ENCODE assay signal across 8 mouse cellular contexts in the genomic region with DNA sequence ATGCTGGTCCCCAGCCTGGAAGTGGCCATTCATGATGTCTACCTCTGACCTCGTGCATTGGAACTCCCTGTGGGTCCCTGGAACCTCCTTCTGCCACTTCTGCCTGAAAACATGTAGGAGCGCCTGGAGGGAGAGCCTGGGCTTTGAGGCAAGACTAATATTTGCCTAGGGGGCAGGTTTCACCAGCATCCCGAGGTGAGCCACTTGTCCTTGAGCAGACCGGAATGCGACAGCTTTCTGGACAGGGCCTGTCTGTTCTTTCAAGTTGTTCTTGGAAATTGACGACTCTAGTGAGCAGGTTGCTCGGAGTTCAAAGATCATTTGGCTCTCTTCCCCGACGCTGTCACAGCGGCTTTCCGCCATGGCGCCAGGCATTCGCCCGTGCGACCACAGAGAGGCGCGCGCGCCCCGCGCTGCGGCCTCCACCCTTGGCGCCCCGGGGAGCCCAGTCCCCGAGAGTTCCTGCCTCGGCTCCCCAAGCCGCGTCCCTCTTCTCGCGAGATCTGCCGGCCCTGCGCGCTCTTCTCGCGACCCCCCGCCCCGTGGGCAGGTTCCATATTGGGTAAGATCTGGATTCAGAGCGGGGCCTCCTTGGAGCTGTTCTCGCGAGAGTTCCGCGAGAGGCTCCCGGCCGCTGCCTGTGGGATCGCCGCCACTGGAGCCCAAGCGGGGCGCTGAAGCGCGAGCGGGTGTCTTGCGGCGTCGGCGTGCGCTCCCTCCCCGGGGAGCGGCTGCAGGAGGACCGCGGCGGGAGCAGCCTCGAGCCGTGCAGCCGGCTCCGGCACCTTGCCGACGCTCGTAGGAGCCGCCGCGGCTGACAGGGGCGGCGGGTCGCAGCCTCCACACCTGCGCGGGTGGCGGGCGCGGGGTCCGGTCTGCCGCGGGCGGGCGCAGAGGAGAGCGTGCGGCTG. TPM values are rescaled to one million over a fixed set of nuclear protein-coding genes. Genes with fewer than 3 reads are reported as not detected.
DNase-seq lines count a peak whose midpoint lies in the region; ATAC-seq and TF ChIP-seq lines count a peak whose summit lies in the region.

A gene (plus strand): TSS at position 554 of the 911 bp plus-strand sequence.

- H3K4me3 ChIP-seq in E14TG2a.4 (replicated peaks; ENCODE audit: low read length), result peak within 1 kb of the TSS; percentile 98
- H3K4me3 ChIP-seq in forebrain, embryonic 13.5 days, result peak within 1 kb of the TSS; percentile 99
- peak within 1 kb of the TSS; percentile 88 for H3K4me3 ChIP-seq in liver, postnatal 0 days (ENCODE audit: low read depth, low read length)
- peak within 1 kb of the TSS; percentile 98 for H3K4me3 ChIP-seq in neural tube, embryonic 14.5 days (ENCODE audit: low read depth, low read length)

- peaks cover 23% of the 10 kb centered on the region for H3K36me3 ChIP-seq in E14TG2a.4 (ENCODE audit: insufficient read depth, low read length)
- no peaks in the 10 kb centered on the region for H3K36me3 ChIP-seq in forebrain, embryonic 13.5 days (ENCODE audit: poor library complexity, severe bottlenecking)
- H3K36me3 ChIP-seq in liver, postnatal 0 days (replicated peaks; ENCODE audit: insufficient read depth, low read length), result peaks cover 3% of the 10 kb centered on the region; the same call in 1 of the 2 replicates
- no peaks in the 10 kb centered on the region for H3K36me3 ChIP-seq in neural tube, embryonic 14.5 days (ENCODE audit: control insufficient read depth, insufficient read depth, low read length)

- H3K9me3 ChIP-seq in E14TG2a.4 (ENCODE audit: low read length), result no peaks in the 10 kb centered on the region
- H3K9me3 ChIP-seq in forebrain, embryonic 13.5 days (replicated peaks), result no peaks in the 10 kb centered on the region
- H3K9me3 ChIP-seq in liver, postnatal 0 days (ENCODE audit: low read length), result no peaks in the 10 kb centered on the region
- no peaks in the 10 kb centered on the region for H3K9me3 ChIP-seq in neural tube, embryonic 14.5 days (ENCODE audit: control insufficient read depth, low read length)

- peak within 1 kb of the TSS; percentile 95 for H3K27ac ChIP-seq in forebrain, embryonic 13.5 days
- H3K27ac ChIP-seq in liver, postnatal 0 days (ENCODE audit: low read depth), result peak within 1 kb of the TSS; percentile 95
- H3K27ac ChIP-seq in neural tube, embryonic 14.5 days (ENCODE audit: low read depth, low read length), result peak within 1 kb of the TSS; percentile 94

- TF ChIP-seq CTCF in E14TG2a.4 (conservative IDR thresholded peaks at IDR 0.05; ENCODE audit: low read length), result no peak
- peak; percentile 94 for TF ChIP-seq CTCF in liver, postnatal 0 days (IDR thresholded peaks at IDR 0.05; ENCODE audit: low read depth)

- H3K4me2 ChIP-seq in forebrain, embryonic 13.5 days, result peak within 1 kb of the TSS; percentile 78
- peak within 1 kb of the TSS; percentile 83 for H3K4me2 ChIP-seq in liver, postnatal 0 days (ENCODE audit: low read depth, low read length)
- H3K4me2 ChIP-seq in neural tube, embryonic 14.5 days (ENCODE audit: low read depth, low read length), result peak within 1 kb of the TSS; percentile 71

- under 1% methylated on average over 85 of the region's 86 CpGs for WGBS in forebrain, embryonic 13.5 days
- under 1% methylated on average over 86 of the region's 86 CpGs for WGBS in large intestine, adult 2 months
- WGBS in liver, postnatal 0 days (ENCODE audit: insufficient replicate concordance), result under 1% methylated on average over 63 of the region's 86 CpGs
- WGBS in neural tube, embryonic 14.5 days, result under 1% methylated on average over 79 of the region's 86 CpGs

- peak; percentile 91 for TF ChIP-seq EP300 in liver, postnatal 0 days (IDR thresholded peaks at IDR 0.05; ENCODE audit: low read depth)

- peak; percentile 99 for DNase-seq in c-Kit-positive CD71-positive TER-119-positive erythroid progenitor cells, embryonic 14.5 days (ENCODE audit: low spot score)
- DNase-seq in heart, postnatal 10 days, result peak; percentile 100
- peak; percentile 97 for DNase-seq in large intestine, adult 2 months (ENCODE audit: low read depth, low spot score)
- peak; percentile 100 for DNase-seq in liver, postnatal 0 days
- peak; percentile 99 for DNase-seq in testis, postnatal 10 days (ENCODE audit: low spot score)

- H3K9ac ChIP-seq in forebrain, embryonic 13.5 days, result peak within 1 kb of the TSS; percentile 94
- peak within 1 kb of the TSS; percentile 98 for H3K9ac ChIP-seq in liver, postnatal 0 days (replicated peaks)
- peak within 1 kb of the TSS; percentile 92 for H3K9ac ChIP-seq in neural tube, embryonic 14.5 days (replicated peaks; ENCODE audit: low read depth, low read length)

- ATAC-seq in forebrain, embryonic 13.5 days, result peak; percentile 97
- peak; percentile 93 for ATAC-seq in liver, postnatal 0 days
- ATAC-seq in neural tube, embryonic 14.5 days (ENCODE audit: low read depth), result peak; percentile 97

- intact Hi-C loops in heart, postnatal 10 days (cut with DNase I), result loop anchor here (2.0 to 5.0 kb wide), 3 partner anchors 51 to 236 kb away; no protein-coding TSS in a partner anchor

- peaks cover 58% of the 10 kb centered on the region for H3K4me1 ChIP-seq in E14TG2a.4 (replicated peaks; ENCODE audit: low read depth, low read length)
- H3K4me1 ChIP-seq in forebrain, embryonic 13.5 days, result peaks cover 36% of the 10 kb centered on the region
- H3K4me1 ChIP-seq in liver, postnatal 0 days (ENCODE audit: insufficient read depth), result peaks cover 33% of the 10 kb centered on the region
- H3K4me1 ChIP-seq in neural tube, embryonic 14.5 days (ENCODE audit: control insufficient read depth, insufficient read depth, low read length), result peaks cover 18% of the 10 kb centered on the region

- peaks cover 15% of the 10 kb centered on the region for H3K27me3 ChIP-seq in E14TG2a.4 (ENCODE audit: insufficient read depth, low read length)
- peaks cover 18% of the 10 kb centered on the region for H3K27me3 ChIP-seq in forebrain, embryonic 13.5 days
- H3K27me3 ChIP-seq in liver, postnatal 0 days (ENCODE audit: insufficient read depth, low read length), result no peaks in the 10 kb centered on the region
- H3K27me3 ChIP-seq in neural tube, embryonic 14.5 days (ENCODE audit: control insufficient read depth, insufficient read depth, low read length), result no peaks in the 10 kb centered on the region

RNA-seq across cellular contexts. Expression of the gene that starts here (rescaled TPM):
- 27.1 and 29.6 TPM in 2 replicates for polyA plus RNA-seq in forebrain, embryonic 13.5 days (2015; fragmentation: Nextera tagmentation; extraction: Ambion mirVana)
- 10 to 100 TPM; 47.3 to 51.1 TPM for total RNA-seq in heart, postnatal 10 days (2021)
- 49.0 and 62.1 TPM in 2 replicates for polyA plus RNA-seq in large intestine, adult 2 months (2012; rRNA removed)
- 23.6 and 24.5 TPM in 2 replicates for polyA plus RNA-seq in liver, postnatal 0 days (2015; fragmentation: Nextera tagmentation; extraction: Ambion mirVana)
- 30.0 and 35.6 TPM in 2 replicates for polyA plus RNA-seq in neural tube, embryonic 14.5 days (2014; fragmentation: Nextera tagmentation; extraction: Ambion mirVana)

Comparison
In these comparisons a context has a peak if more than half of its experiments do, and no peak if none do; other contexts are left out.
1. Peak in every context shown above with its lines: DNase-seq, ATAC-seq, H3K4me3 ChIP-seq and H3K27ac ChIP-seq.